Mouse (Mus musculus): Measurements from ENCODE around the gene Cmip.

Cmip gene

DNA sequence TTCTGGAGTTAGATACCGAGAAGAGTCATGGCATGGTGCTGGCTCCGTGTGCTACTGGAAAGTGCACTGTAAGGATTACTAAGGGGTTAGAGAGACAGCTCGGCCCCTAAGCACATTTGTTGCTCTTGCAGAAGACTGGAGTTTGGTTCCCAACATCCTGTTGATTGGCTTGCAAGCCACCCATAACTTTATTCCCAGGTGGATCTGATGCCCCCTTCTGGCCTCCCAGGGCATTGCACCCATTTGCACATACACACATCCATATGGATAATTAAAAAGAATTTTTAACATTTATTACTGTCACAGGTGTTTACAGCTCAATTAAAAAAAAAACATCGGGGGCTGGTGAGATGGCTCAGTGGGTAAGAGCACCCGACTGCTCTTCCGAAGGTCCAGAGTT is 207.7 kb downstream of the Cmip start:
- DNase-seq (ENCODE audit: low spot score in 2 of 2), result no peak

DNA sequence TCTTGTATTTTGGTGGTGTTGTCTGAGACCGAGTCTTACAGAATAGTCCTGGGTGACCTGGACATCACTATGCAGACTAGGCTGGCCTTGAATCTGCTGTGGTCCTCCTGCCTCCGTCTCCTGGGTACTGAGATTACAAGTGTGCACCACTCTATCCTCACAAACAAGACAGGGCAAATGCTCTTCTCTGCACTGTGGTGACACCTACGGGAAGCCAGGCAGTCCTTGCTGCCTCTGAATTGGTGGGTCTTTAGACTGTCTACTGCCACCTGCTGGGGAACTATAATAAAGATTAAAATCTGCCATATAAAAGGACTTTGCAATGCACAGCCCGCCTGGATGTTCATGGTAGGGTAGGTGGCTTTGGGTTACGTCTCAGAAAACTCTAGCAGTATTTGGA is 208.4 kb downstream of the Cmip start:
- peak in 1 of 2 experiments; percentile 41 for DNase-seq (ENCODE audit: low spot score in 2 of 2)

DNA sequence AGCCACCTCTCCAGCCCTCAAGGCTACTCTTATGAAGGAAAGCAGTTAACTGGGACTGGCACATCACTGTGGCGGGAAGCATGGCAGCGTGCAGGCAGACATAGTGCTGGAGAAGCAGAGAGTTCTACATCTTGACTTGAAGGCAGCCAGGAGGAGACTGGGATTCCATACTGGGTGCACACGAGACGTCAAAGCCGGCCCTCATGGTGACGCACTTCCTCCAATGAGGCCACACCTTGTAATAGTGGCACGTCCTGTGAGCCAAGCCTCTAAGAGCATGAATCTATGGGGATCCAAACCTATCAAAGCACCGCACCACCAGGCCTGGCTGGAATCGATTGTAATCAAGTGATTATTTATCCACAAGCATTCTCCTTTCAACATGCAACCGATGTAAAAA is 210.6 kb downstream of the Cmip start:
- no peak for DNase-seq (ENCODE audit: low spot score in 2 of 2)

DNA sequence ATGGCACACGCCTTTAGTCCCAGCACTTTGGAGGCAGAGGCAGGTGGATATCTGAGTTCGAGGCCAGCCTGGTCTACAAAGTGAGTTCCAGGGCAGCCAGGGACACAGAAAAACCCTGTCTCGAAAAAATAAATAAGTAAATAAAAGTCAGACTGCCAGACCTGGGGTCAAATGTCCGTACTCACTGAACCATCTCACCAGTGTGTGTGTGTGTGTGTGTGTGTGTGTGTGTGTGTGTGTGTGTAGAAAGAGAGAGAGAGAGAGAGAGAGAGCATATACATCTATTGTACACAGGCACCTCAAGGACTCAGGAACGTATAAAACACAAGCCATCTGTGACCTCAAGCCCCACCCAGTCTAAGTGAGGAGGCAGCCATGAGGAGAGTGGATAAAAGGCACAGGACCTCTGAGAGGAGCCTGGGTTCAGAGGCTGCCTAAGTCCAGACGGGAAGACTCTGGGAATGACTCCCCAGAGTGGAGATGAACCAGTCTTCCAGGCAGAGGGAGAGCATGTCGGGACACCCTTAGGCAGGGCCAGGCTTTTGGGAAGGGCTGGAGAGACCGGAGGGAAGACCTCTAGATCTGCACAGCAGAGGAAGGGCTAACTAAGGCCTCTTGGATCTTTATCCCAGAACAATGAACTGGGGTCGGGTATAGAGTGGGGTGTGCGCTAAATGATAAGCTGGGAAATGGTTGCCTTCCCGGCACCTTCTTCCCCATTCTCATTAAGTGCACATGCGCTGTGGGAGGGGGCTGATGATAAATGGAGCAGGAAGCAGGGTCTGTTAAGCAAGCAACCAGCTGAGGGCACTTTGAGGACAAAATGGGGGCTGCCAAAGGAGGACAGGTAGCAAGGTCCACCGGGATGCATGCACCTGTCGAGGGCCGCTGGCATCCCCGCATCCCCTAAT is 212.8 kb downstream of the Cmip start:
- DNase-seq (ENCODE audit: low spot score in 2 of 2), result no peak

DNA sequence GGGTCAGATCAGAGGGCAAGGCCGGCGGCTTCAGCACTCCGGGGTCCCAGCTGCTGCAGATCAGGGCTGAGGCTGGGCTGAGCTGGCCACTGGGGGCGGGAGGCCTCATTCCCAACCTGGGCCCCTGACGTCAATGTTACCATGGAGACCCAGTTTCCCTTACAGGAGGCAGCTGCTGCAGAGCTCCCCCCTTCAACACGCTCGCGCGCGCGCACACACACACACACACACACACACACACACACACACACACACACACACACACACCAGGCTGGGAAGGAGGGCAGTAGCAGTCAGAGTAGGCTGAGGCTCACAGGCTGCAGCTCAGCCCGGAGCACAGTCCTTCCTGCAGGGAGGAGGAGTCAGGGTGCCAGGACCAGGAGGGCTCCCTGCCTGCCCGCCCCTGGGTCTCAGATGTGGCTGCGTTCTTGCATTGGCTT is 213.5 kb downstream of the Cmip start:
- peak in 1 of 2 experiments; percentile 25 for DNase-seq (ENCODE audit: low spot score in 2 of 2)

DNA sequence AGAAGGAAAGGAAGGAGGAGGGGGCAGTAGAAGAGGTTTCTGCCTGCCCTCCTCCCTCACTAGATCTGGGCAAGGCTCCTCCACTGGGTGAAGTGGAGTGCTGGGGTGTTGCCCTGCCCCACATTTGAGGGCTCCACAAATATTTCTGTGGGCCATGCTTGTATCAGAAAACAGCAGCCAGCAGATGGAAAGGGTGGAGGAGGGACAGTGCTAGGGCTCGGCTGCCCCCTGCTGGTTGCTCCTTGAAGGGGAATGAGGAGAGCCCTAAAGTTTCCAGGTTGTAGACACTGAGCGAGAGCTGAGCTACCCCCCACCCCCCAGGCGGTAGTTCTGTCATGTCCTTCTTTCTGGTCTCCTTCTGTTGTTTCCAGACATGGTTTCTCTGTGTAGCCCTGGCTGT is 214.3 kb downstream of the Cmip start:
- peak; percentile 62 to 72 for DNase-seq (ENCODE audit: low spot score in 2 of 2)

DNA sequence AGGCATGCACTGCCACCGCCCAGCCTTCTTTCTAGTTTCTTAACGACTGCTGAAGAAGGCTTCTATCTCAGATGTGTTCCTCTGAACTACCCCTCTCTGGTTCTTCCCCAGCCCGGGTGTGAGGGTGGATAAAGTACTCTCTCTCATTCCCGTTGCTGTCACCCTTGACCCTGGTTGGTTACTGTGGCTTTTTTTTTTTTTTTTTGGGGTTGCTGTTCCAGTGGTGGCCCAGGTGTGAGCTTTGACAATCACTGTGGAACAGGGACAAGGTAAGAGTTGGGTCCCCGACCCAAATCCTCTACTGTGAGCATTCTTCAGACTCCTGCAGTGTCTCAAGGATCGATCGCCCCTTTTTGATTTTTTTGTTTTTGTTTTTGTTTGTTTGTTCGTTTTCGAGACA is 214.8 kb downstream of the Cmip start:
- DNase-seq (ENCODE audit: low spot score in 2 of 2), result no peak

DNA sequence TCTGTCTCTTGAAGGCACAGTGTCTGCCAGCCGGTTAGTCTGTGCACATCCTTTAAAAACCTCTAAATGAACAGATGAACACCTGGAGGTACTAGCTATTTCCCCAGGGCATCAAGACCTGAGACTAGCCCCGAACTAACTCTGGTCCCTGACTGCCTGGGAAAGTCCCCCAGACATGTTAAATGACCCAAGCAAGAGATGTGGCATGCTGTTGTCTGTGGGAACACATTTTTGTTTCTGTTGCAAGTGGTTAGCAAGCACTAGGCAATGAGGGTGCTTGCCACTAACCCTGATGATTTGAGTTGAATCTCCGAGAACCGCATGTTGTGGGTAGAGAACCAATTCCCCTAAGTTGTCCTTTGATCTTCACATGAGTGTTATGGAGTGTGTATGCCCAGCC is 215.5 kb downstream of the Cmip start:
- DNase-seq (ENCODE audit: low spot score in 2 of 2), result no peak

DNA sequence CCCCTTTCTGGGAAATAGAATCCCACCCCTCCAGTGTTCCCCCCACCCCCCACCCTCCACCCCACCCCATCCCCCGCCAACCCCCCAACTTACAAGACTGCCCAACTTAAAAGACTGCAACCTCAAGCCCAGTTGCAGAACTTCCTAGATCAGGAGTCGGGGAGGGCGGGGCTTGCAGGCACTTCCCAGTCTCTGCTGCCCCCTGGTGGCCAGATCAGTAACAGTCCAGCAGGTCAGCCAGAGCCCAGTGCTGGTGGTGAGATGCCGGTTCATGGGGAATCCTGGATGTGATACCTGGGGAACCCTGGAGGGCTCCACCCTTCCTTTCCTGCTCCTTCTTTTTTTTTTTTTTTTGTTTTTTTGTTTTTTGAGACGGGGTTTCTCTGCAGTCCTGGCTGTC is 218.1 kb downstream of the Cmip start:
- DNase-seq (ENCODE audit: low spot score in 2 of 2), result peak; percentile 86 to 94

DNA sequence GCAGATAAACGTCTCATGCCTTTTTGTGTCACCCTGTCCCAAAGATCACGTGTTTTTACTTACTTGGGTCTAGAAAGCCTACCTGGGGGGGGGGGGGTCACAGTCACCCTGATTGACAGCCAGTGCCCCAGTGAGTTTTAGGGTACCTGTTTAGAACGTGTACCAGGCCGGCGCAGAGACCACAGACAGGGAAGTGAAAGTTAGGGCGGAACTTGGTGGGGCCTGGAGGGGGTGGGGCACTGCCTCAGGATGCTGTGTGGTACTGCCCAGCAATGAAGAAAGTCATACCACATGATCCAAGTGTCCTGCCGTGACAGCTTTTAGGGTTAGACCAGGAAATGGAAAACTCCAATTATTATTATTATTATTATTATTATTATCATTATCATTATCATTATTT is 219.0 kb downstream of the Cmip start:
- DNase-seq (ENCODE audit: low spot score in 2 of 2), result peak; percentile 51 to 72

DNA sequence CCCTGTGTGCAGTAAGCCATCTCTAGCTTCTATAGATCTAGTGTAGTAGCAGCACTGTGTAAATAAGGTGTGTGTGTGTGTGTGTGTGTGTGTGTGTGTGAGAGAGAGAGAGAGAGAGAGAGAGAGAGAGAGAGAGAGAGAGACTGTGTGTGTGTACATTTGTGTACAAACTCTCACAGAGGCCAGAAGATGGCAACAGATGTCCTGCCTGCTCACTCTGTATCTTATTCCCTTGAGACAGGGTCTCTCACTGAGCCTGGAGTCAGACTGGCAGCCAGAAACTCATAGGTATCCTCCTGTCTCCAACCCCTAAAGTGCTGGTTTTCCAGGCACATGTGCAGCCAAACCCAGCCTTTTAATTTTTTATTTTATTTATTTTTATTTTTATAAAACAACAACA is 221.2 kb downstream of the Cmip start:
- no peak for DNase-seq (ENCODE audit: low spot score in 2 of 2)

DNA sequence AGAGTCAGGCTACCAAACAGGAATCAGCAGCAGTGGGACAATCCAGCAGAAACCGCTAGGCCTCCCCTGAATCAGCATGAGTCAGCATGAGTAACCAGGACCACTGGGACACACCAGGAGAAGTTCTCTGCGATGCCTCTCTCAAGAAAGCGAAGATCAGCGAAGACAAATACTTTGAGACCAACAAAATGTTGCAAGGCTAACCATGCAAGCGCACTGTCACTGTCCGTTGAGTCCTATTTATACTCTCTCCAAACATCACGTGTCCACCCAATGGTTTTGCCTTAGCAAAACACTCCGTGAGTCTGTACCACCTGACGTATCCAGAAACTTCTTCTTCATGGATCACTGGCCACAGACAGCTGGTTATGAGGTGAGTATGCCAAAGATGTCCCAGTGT is 223.1 kb downstream of the Cmip start:
- no peak for DNase-seq (ENCODE audit: low spot score in 2 of 2)

DNA sequence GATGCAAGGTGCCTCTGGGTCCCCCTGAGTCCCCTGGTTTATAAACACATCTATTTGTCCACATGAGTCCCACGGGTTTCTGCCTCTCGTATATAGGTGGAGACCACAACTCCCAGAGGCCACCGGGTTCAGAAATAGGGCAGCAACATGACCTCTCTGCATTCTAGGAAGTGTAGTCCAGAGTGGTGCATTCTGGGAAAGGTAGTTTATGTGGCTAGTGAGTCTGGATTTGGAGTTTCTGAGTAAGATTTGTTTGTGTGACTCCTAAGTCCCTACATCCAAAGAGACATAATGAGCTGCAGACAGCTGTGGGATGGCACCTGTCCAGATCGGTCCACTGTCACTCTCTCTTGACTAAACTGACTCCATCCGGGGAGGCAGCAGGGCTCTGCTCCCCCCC is 223.7 kb downstream of the Cmip start:
- DNase-seq (ENCODE audit: low spot score in 2 of 2), result no peak

DNA sequence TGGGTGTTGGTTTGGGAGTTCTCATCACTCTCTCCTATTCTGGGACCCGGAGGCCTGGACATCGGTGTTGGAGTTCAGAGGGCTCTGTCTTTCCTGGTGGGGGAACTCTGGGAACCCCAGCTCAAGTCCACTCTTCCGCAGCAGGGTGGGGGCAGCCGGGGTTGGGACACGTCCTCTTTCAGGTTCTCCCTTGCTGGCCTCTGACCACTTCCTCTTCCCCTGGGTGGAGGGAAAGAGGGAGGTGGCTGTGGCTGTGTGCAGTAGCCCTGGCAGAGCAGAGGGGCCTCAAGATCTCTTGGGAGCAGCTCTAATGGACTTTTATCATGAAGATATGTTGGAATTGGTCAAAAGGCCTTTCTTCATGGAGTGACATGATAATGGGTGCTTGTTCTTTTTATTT is 225.0 kb downstream of the Cmip start:
- peak; percentile 30 to 35 for DNase-seq (ENCODE audit: low spot score in 2 of 2)

DNA sequence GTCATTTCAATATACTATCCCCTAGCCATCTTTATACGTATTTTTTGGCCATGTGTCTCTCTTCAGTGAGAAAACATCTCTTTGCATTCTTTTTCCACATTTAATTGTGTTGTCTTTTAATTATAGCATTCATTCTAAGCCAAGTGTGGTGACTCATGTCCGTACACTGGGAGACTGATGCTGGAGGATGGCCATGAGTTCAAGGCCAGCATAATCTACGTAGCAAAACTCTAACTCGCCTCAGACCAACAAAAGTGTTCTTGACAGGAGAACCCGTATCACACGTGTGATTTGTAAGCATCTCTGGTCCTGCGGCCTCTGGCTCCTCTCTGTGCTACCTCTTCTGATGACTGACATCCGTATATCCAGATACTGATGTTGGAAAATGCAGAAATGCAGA is 227.9 kb downstream of the Cmip start:
- DNase-seq (ENCODE audit: low spot score in 2 of 2), result no peak

DNA sequence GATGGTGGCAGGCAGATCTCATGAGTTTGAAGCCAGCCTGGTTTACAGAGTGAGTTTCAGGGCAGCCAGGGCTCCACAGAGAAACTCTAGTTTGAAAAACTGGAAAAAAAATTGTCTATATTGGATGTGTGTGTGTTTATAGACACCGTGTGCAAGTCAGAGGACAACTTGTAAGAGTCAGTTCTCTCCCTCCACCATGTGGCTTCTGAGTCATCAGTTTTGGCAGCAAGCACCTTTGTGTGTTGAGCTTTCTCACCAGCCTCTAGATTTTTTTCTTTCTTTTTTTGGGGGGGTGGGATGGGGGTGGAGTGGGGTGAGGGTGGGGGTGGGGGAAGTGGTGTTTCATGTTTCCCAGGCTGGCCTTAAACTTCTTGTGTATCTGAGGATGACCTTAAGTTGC is 228.5 kb downstream of the Cmip start:
- no peak for DNase-seq (ENCODE audit: low spot score in 2 of 2)

DNA sequence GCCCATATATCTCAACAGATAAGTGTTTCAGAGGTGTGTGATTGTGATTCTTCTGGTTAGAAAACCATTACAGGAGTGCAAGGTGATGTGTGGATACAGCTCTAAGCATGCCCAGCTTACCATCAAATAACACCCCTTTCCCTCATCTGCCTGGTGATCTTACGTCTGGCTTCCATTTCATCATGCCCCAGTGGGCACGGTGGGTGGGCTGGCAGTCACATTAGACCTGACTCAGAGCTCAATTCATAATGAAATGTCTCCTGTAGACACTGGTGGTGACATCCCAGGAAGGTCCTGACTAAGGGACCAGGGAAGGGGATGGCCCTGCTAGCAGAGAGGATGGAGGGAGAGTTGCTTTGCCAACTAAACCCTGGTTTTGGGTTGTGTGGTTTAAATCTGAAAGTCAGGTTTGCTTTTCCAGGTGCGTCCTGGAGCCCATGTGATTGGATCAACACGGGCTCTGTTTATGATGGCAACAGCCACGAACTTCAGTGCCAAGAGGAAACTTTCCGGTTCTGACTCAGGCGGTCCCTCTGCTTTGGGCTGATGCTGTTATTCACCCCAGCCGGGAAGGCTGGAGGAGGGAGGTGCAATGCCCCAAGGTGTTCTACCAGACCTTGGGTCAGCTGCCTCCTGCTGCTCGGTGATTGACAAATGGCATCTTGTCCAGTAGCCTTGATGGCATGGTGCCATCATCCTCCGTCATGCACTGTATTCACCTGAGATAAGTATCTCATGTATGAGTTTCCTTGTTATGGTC is 231.6 kb downstream of the Cmip start:
- no peak for DNase-seq (ENCODE audit: low spot score in 2 of 2)

DNA sequence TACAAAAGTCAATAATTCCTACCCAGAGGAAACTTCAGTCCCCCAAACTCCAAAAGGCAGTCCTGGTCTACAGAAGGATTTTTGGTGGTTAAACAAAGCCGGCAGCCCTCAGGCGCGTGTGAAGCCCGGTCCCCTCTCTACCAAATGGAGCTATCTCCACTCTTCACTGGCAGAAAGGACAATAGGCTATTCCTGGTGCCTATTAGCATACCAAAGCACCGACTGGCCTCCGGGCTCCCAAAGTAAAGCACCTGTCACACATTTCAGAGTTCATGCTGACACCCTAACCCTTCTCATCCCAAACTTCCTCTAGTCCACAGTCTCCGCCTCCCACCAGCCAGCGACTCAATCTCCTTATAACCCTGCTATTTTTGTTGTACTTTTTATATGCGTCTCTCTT is 236.7 kb downstream of the Cmip start:
- no peak for DNase-seq (ENCODE audit: low spot score in 2 of 2)

DNA sequence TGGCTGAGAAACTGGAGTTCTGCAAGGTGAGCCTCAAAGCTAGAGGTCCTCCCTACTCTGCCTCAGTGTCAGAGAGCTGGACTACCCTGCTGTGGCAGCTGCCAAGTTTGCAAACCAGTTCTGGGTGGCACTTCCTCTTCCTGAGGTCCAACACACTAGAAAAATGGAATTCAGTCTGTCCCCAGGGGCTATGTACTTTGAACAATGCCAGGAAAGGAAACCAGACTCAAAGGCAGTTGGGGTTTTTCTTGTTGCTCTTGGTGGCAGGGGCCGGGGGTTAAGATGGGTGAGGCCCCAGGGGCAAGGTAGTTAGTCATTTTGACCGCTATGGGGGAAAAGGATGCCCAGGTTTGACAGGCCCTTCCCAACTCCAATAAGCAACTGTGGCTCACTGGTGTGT is 238.0 kb downstream of the Cmip start:
- no peak for DNase-seq (ENCODE audit: low spot score in 2 of 2)

DNA sequence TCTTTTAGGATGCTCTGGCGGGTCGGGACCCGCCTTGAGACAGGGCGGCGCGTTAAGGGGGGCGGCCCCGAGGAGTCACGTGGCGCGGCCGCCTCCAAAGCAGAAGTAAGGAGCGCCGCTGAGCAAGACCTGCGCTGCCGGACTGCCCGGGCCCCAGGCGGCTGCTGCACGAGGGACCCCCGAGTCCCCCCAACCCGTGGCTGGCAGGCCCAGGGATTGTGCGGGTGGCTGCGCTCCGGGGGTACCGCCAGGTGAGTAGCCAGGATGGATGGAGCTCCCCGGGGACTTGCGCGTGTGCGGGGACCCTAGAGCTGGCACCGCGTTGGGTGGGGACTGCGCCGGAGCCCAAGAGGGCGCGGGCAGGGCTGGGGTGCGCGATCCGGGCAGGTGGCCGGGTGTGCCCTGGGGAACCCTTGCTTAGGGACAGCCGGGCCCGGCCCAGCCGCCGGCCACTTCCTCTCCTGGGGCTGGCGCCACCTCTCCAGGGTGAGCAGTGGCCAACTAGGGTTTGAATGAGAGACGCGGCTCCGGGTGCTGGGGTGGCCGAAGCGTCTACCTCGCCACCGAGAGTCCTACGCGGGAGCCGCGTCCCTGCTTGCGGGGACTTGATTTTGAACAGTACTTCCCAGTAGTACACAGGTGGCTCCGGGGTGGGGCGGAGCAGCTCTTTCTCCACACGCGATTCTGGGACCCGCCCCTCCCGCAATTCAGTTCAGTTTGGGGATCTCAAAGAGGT is 241.5 kb downstream of the Cmip start, which contains the start of gene Plcg2:
Gene Plcg2, plus strand, starts transcription at position 113 of the 736 bp plus-strand sequence.
- peak; percentile 45 to 57 for DNase-seq (ENCODE audit: low spot score in 2 of 2)

DNA sequence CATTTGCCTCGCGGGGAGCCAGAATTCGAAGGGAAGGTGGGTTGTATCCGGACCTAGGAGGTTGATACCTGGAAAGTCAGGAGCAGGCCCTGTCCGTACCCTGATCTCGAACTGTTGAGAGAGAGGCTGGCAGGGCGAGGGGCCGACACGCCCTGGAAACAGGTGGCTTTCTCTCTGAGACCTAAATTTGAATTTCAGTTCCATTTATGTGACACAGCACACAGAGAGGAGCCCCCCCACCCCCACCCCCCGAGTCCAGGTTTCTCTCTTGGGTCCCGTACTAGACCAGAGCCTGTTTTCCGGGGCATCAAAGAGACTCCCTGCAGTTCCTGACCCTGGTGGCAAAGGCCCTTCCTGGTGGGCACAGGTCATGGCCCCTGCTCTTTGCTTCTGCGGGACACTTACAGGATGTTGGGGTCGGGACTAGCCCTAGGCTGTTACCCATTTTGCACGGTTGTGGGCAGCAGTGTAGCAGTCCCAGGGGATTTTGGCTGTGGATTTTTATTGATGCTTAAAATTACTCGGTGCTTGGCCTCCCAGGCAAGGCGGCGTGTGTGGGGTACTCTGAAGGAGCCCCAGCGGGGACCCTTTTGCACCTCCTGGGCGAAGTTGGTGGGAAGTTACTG is 242.2 kb downstream of the Cmip start:
- peak; percentile 11 to 21 for DNase-seq (ENCODE audit: low spot score in 2 of 2)

All from spleen, postnatal 14 days (tissue).